Mouse (Mus musculus): ENCODE measurements around the gene Efhd2. TPM values are rescaled to one million over a fixed set of nuclear protein-coding genes. Genes with fewer than 3 reads are reported as not detected.

Efhd2 gene
- polyA plus RNA-seq, 1 experiment from 2014 or later = 78.6 TPM

DNA sequence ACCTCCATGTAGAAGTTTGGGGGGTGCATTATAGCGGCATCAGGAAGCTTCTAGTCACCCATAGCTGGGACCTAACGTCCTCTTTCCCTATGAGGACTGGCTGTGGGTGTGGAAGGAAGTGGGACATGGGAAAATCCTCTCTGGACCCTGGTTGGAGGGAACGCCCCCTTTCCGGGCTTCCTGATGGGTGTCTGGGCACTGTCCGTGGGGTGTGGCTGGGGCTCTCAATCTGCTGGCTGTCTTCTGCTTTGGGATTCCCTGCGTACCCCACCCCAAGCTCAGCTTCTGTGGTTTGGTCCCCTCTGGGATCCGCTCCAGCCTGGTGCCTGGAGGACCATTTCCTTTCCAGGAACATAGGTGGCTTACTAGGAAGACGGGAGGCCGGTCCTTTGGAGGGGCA, 1.7 kb downstream of the Efhd2 start:
- Histone ChIP-seq H3K4me1 (ENCODE audit: control insufficient read depth, insufficient read depth, low read depth, low read length) (peaks cover 52% of the 10 kb centered on the region), H3K4me3 (ENCODE audit: low read length) (peak overlapping the region; percentile 85), H3K27ac (ENCODE audit: low read depth, low read length) (no peak overlapping the region), H3K36me3 (ENCODE audit: control insufficient read depth, insufficient read depth, low read length) (no peaks in the 10 kb centered on the region), H3K27me3 (replicated peaks; ENCODE audit: control insufficient read depth, insufficient read depth, low read length) (no peaks in the 10 kb centered on the region), H3K4me2 (ENCODE audit: low read length) (peak overlapping the region; percentile 97), H3K9ac (ENCODE audit: low read depth, low read length) (peak overlapping the region; percentile 93; the same call in 1 of the 2 replicates), H3K9me3 (ENCODE audit: control insufficient read depth, low read length) (no peaks in the 10 kb centered on the region)
- WGBS = 66% methylated on average over 8 of the region's 9 CpGs
- no peak for ATAC-seq

- Histone ChIP-seq H3K9me3 (ENCODE audit: control insufficient read depth, low read length) (no peaks in the 10 kb centered on the region), H3K4me2 (ENCODE audit: low read length) (peak overlapping the region; percentile 97), H3K4me3 (ENCODE audit: low read length) (peak overlapping the region; percentile 1; the same call in 1 of the 2 replicates), H3K4me1 (ENCODE audit: control insufficient read depth, insufficient read depth, low read depth, low read length) (peaks cover 61% of the 10 kb centered on the region), H3K27me3 (replicated peaks; ENCODE audit: control insufficient read depth, insufficient read depth, low read length) (no peaks in the 10 kb centered on the region), H3K27ac (ENCODE audit: low read depth, low read length) (peak overlapping the region; percentile 9), H3K9ac (ENCODE audit: low read depth, low read length) (peak overlapping the region; percentile 49), H3K36me3 (ENCODE audit: control insufficient read depth, insufficient read depth, low read length) (no peaks in the 10 kb centered on the region)
- ATAC-seq = peak; percentile 53
- WGBS = 43% methylated on average over 7 of the region's 9 CpGs
Observed at GRCm38 (mm10) chr4:141871909-141872308, 2.8 kb downstream of the Efhd2 start.

DNA sequence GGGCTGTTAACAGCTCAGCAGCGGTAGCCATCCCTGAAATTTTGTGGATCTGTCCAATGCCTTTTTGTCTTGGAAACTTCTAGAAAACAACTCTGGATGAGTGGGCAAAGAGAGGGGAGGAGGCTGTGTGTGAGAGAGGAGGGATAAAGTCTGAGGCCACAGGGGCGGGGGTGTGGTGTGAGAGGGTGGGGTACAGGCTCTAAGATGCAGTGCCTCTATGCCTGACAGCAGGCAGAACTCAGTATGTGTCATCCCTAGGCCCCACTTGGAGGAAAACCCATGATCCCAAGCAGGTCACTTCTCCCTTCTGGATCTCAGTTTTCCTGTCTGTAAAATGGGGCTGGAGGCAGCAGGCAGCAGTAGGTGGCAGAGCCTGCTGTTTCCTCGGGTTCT, 3.4 kb downstream of the Efhd2 start:
- H3K4me3 ChIP-seq (ENCODE audit: low read length) = no peak overlapping the region
- H3K27me3 ChIP-seq (replicated peaks; ENCODE audit: control insufficient read depth, insufficient read depth, low read length) = no peaks in the 10 kb centered on the region
- H3K27ac ChIP-seq (ENCODE audit: low read depth, low read length) = peak overlapping the region; percentile 9
- no peaks in the 10 kb centered on the region for H3K36me3 ChIP-seq (ENCODE audit: control insufficient read depth, insufficient read depth, low read length)
- H3K4me1 ChIP-seq (ENCODE audit: control insufficient read depth, insufficient read depth, low read depth, low read length) = peaks cover 63% of the 10 kb centered on the region
- no peak for ATAC-seq
- H3K4me2 ChIP-seq (ENCODE audit: low read length) = peak overlapping the region; percentile 97
- H3K9ac ChIP-seq (ENCODE audit: low read depth, low read length) = no peak overlapping the region
- H3K9me3 ChIP-seq (ENCODE audit: control insufficient read depth, low read length) = no peaks in the 10 kb centered on the region
- WGBS = 84% methylated on average over 3 of the region's 3 CpGs

DNA sequence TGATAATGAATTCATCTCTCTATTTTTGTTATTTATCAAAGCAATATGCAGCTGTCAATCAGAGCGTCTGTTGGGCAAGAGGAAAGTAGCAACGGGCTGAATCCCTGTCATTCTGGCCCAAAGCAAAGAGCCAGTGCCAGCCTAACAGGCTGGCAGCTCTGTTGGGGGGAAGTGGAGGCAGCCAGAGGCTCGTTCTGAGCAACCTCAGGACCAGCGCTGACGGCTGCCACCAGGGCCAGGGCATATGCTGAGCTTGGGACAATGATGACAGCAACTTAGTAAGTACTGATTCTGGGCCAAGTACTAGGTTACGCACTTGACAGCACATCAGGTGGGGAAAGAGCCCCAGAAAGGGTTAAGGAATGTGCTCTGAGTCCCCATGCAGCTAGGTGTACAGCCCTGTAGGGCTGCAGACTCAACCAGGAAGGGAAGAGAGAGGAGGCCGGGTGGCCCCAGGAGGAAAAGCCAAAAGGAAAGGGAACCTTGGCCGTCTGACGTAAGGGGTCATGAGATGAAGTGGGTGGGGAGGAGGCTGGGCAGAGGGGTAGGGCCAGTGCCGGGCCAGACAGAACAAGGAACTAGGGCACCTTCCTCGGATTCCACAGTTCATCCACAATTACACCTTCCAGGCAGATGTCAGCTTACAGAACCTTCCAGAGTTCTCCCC, 3.9 kb downstream of the Efhd2 start:
- ATAC-seq = no peak
- H3K27me3 ChIP-seq (replicated peaks; ENCODE audit: control insufficient read depth, insufficient read depth, low read length) = no peaks in the 10 kb centered on the region
- H3K4me1 ChIP-seq (ENCODE audit: control insufficient read depth, insufficient read depth, low read depth, low read length) = peaks cover 63% of the 10 kb centered on the region
- no peaks in the 10 kb centered on the region for H3K36me3 ChIP-seq (ENCODE audit: control insufficient read depth, insufficient read depth, low read length)
- H3K4me2 ChIP-seq (ENCODE audit: low read length) = peak overlapping the region; percentile 97; the same call in 1 of the 2 replicates
- WGBS = 56% methylated on average over 11 of the region's 11 CpGs
- no peak overlapping the region for H3K4me3 ChIP-seq (ENCODE audit: low read length)
- peak overlapping the region; percentile 11; the same call in 1 of the 2 replicates for H3K9ac ChIP-seq (ENCODE audit: low read depth, low read length)
- H3K9me3 ChIP-seq (ENCODE audit: control insufficient read depth, low read length) = no peaks in the 10 kb centered on the region
- H3K27ac ChIP-seq (ENCODE audit: low read depth, low read length) = no peak overlapping the region; the same call in 1 of the 2 replicates

DNA sequence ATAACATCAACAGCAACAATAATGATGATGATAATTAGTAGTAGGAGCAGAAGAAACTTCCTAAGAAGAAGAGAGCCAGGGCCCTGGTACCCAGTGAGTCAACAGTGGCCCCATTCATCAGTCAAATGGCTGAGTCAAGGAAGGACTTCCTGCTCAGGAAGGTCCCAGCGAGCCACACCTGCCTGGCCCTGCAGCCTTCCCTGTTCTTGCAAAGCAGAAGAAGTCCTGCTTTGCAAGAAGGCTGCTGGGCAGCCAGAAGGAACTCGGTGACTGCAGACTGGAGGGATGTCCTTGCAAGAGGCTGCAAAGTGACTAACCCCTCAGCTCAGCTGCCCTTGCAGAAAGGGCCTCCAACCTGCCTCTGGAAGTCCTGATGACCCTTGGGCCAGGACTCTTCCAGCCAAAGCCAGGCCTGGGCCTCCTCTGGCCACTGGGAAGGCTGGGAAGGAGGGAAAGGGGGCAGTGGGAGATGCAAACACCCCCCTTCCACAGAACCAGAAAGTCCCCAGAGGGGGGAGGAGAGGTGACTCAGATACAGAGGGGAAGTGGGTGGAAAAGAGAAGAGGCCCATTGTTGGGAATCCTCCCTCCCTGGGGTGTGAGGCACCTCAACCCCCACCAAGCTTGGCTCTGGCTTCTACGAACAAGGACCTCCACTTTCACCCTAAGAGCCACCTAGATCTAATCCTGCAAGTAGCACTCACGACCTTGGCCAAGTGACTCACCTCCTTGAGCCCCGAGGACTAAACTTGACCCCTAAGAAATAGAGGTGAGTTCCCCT, 5.1 kb downstream of the Efhd2 start:
- no peak overlapping the region for H3K9ac ChIP-seq (ENCODE audit: low read depth, low read length)
- H3K36me3 ChIP-seq (ENCODE audit: control insufficient read depth, insufficient read depth, low read length) = no peaks in the 10 kb centered on the region
- H3K4me1 ChIP-seq (ENCODE audit: control insufficient read depth, insufficient read depth, low read depth, low read length) = peaks cover 54% of the 10 kb centered on the region
- no peak overlapping the region for H3K4me2 ChIP-seq (ENCODE audit: low read length)
- H3K9me3 ChIP-seq (ENCODE audit: control insufficient read depth, low read length) = no peaks in the 10 kb centered on the region
- 79% methylated on average over 5 of the region's 5 CpGs for WGBS
- no peak for ATAC-seq
- no peak overlapping the region; the same call in 1 of the 2 replicates for H3K27ac ChIP-seq (ENCODE audit: low read depth, low read length)
- H3K4me3 ChIP-seq (ENCODE audit: low read length) = no peak overlapping the region
- no peaks in the 10 kb centered on the region for H3K27me3 ChIP-seq (replicated peaks; ENCODE audit: control insufficient read depth, insufficient read depth, low read length)

- 0 out of 2 replicates have a peak, but pooled peaks cover 2% of the 10 kb centered on the region for H3K36me3 ChIP-seq (ENCODE audit: control insufficient read depth, insufficient read depth, low read length)
- no peak overlapping the region for H3K9ac ChIP-seq (ENCODE audit: low read depth, low read length)
- H3K4me1 ChIP-seq (ENCODE audit: control insufficient read depth, insufficient read depth, low read depth, low read length) = peaks cover 44% of the 10 kb centered on the region
- H3K4me3 ChIP-seq (ENCODE audit: low read length) = no peak overlapping the region
- ATAC-seq = no peak
- H3K27me3 ChIP-seq (replicated peaks; ENCODE audit: control insufficient read depth, insufficient read depth, low read length) = no peaks in the 10 kb centered on the region
- H3K27ac ChIP-seq (ENCODE audit: low read depth, low read length) = no peak overlapping the region; the same call in 1 of the 2 replicates
- 67% methylated on average over 10 of the region's 10 CpGs for WGBS
- H3K4me2 ChIP-seq (ENCODE audit: low read length) = no peak overlapping the region
- no peaks in the 10 kb centered on the region for H3K9me3 ChIP-seq (ENCODE audit: control insufficient read depth, low read length)
Observed at GRCm38 (mm10) chr4:141868051-141868450, 6.7 kb downstream of the Efhd2 start.

- Histone ChIP-seq H3K27ac (ENCODE audit: low read depth, low read length) (peak overlapping the region; percentile 62), H3K4me2 (ENCODE audit: low read length) (peak overlapping the region; percentile 33; the same call in 1 of the 2 replicates), H3K36me3 (ENCODE audit: control insufficient read depth, insufficient read depth, low read length) (0 out of 2 replicates have a peak, but pooled peaks cover 2% of the 10 kb centered on the region), H3K9ac (ENCODE audit: low read depth, low read length) (peak overlapping the region; percentile 20; the same call in 1 of the 2 replicates), H3K4me1 (ENCODE audit: control insufficient read depth, insufficient read depth, low read depth, low read length) (peaks cover 39% of the 10 kb centered on the region), H3K4me3 (ENCODE audit: low read length) (no peak overlapping the region), H3K9me3 (ENCODE audit: control insufficient read depth, low read length) (no peaks in the 10 kb centered on the region), H3K27me3 (replicated peaks; ENCODE audit: control insufficient read depth, insufficient read depth, low read length) (no peaks in the 10 kb centered on the region)
- WGBS = 14% methylated on average over 4 of the region's 4 CpGs
- ATAC-seq = peak; percentile 74
Observed at GRCm38 (mm10) chr4:141867498-141867897, 7.2 kb downstream of the Efhd2 start.

GRCm38 (mm10) chr4:141866933-141867490, 7.7 kb downstream of the Efhd2 start:
- ATAC-seq = peak; percentile 16; the same call in 1 of the 2 replicates
- no peaks in the 10 kb centered on the region for H3K27me3 ChIP-seq (replicated peaks; ENCODE audit: control insufficient read depth, insufficient read depth, low read length)
- H3K9me3 ChIP-seq (ENCODE audit: control insufficient read depth, low read length) = no peaks in the 10 kb centered on the region
- peak overlapping the region; percentile 62 for H3K27ac ChIP-seq (ENCODE audit: low read depth, low read length)
- H3K4me2 ChIP-seq (ENCODE audit: low read length) = peak overlapping the region; percentile 33; the same call in 1 of the 2 replicates
- H3K4me1 ChIP-seq (ENCODE audit: control insufficient read depth, insufficient read depth, low read depth, low read length) = peaks cover 34% of the 10 kb centered on the region
- 28% methylated on average over 10 of the region's 10 CpGs for WGBS
- H3K36me3 ChIP-seq (ENCODE audit: control insufficient read depth, insufficient read depth, low read length) = 0 out of 2 replicates have a peak, but pooled peaks cover 2% of the 10 kb centered on the region
- H3K4me3 ChIP-seq (ENCODE audit: low read length) = no peak overlapping the region
- peak overlapping the region; percentile 18; the same call in 1 of the 2 replicates for H3K9ac ChIP-seq (ENCODE audit: low read depth, low read length)

- Histone ChIP-seq H3K9me3 (ENCODE audit: control insufficient read depth, low read length) (no peaks in the 10 kb centered on the region), H3K9ac (ENCODE audit: low read depth, low read length) (no peak overlapping the region), H3K27ac (ENCODE audit: low read depth, low read length) (no peak overlapping the region), H3K4me3 (ENCODE audit: low read length) (no peak overlapping the region), H3K27me3 (replicated peaks; ENCODE audit: control insufficient read depth, insufficient read depth, low read length) (no peaks in the 10 kb centered on the region), H3K36me3 (ENCODE audit: control insufficient read depth, insufficient read depth, low read length) (peaks cover 9% of the 10 kb centered on the region; the same call in 1 of the 2 replicates), H3K4me1 (ENCODE audit: control insufficient read depth, insufficient read depth, low read depth, low read length) (peaks cover 21% of the 10 kb centered on the region), H3K4me2 (ENCODE audit: low read length) (no peak overlapping the region)
- no peak for ATAC-seq
- 81% methylated on average over 5 of the region's 5 CpGs for WGBS
Observed at GRCm38 (mm10) chr4:141865600-141865999, 9.1 kb downstream of the Efhd2 start.
